Mouse (Mus musculus) pancreas, adult 10 weeks (tissue): Measurements from ENCODE around the gene Slc5a1. TPM values are rescaled to one million over a fixed set of nuclear protein-coding genes. Genes with fewer than 3 reads are reported as not detected.

Experiments used
- polyA plus RNA-seq: library from polyadenylated mRNA; stranded (reverse); fragments of 350-450 nt; fragmentation: Illumina TruSeq; extraction: RNeasy Lipid Tissue Mini Kit (QIAGEN cat#74804); gene quantifications from one replicate; pipeline ENCODE4 v1.2.3, GENCODE M21; 2015; ENCODE audit warnings: low read depth, low replicate concordance; ENCODE audit not compliant: insufficient read depth

The Slc5a1 gene
- 1.6 TPM for polyA plus RNA-seq

GRCm38 (mm10) chr5:33104025-33104481 is at the start of gene Slc5a1:
TSS of gene Slc5a1 (plus strand) at chr5:33104219.

Other genes with a start within 250 kb of the Slc5a1 start
- 2.3 TPM for gene Prr14l, start 250.0 kb upstream of the Slc5a1 start, polyA plus RNA-seq
- gene Depdc5, start 240.5 kb upstream of the Slc5a1 start, polyA plus RNA-seq, result 3.2 TPM
- 31.6 TPM for gene Ywhah, start 85.4 kb upstream of the Slc5a1 start, polyA plus RNA-seq
- gene Spon2, start 114.2 kb downstream of the Slc5a1 start, polyA plus RNA-seq, result 10.2 TPM
- gene Ctbp1, start 170.8 kb downstream of the Slc5a1 start, polyA plus RNA-seq, result 32.9 TPM
- gene Maea, start 231.3 kb downstream of the Slc5a1 start, polyA plus RNA-seq, result 18.7 TPM